Mouse (Mus musculus): ENCODE measurements around the gene Atg101. TPM values are rescaled to one million over a fixed set of nuclear protein-coding genes. Genes with fewer than 3 reads are reported as not detected.

Gene Atg101
- total RNA-seq, 1 experiment from 2014 or later = 59.4 TPM

DNA sequence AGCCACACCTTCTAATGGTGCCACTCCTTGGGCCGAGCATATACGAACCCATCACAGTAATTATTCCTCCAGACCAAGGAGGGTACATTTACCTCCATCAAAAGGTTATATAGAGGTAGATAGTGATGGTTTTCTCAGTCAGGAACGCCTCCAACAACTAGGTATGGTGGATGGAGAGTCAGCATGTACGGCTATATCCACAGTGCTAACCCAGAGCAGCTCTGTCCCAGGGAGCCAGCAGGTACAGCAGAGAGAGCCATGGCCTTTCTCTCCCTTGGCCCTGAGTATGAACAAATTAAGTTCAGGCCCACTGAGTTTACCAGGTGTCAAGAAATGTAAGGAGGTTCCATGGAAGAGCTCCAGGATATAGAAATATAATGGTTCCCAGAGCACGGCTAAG, 32.1 kb upstream of the Atg101 start:
- ATAC-seq (replicated peaks in 1 of 2; ENCODE audit: insufficient read depth in 1 of 2, low FRiP score in 2 of 2, low TSS enrichment in 1 of 2, low read depth in 1 of 2, poor library complexity in 2 of 2, severe bottlenecking in 2 of 2) = no peak

DNA sequence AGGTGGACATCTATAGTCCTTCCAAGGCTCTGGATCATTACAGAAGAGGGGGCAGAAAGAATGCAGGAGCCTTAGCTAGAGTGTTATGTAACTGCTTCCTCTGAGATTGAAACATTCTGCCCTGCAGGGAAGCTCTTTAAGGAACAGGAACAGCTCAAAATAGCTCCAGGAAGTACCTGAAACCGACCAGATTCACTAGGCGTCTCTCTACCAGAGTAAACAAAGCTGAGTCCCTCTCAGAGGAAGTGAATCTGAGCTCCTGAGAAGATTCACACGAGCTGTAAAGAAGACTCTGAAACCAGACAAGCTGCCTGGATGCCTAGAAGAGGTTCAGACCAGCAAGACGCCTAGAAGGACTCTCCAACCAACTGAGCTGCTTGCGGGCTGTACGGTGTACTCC, 31.5 kb upstream of the Atg101 start:
- ATAC-seq (replicated peaks in 1 of 2; ENCODE audit: insufficient read depth in 1 of 2, low FRiP score in 2 of 2, low TSS enrichment in 1 of 2, low read depth in 1 of 2, poor library complexity in 2 of 2, severe bottlenecking in 2 of 2) = no peak

DNA sequence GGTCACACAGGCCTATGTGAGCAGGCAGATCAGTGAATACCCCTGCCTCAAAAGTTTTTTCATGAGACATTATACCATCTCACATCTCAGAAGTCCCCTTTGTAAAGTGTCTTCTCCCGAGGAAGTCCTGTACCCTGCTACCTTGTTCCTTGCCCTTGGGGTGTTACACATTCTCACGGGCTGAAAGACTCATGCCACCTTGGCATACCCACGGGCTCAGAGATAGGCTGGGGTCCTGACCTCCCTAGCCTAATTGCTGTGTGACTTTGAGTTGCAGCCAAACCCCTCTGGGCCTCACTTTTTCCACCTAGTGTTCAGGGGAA, 30.5 kb upstream of the Atg101 start:
- no peak for ATAC-seq (replicated peaks in 1 of 2; ENCODE audit: insufficient read depth in 1 of 2, low FRiP score in 2 of 2, low TSS enrichment in 1 of 2, low read depth in 1 of 2, poor library complexity in 2 of 2, severe bottlenecking in 2 of 2)

DNA sequence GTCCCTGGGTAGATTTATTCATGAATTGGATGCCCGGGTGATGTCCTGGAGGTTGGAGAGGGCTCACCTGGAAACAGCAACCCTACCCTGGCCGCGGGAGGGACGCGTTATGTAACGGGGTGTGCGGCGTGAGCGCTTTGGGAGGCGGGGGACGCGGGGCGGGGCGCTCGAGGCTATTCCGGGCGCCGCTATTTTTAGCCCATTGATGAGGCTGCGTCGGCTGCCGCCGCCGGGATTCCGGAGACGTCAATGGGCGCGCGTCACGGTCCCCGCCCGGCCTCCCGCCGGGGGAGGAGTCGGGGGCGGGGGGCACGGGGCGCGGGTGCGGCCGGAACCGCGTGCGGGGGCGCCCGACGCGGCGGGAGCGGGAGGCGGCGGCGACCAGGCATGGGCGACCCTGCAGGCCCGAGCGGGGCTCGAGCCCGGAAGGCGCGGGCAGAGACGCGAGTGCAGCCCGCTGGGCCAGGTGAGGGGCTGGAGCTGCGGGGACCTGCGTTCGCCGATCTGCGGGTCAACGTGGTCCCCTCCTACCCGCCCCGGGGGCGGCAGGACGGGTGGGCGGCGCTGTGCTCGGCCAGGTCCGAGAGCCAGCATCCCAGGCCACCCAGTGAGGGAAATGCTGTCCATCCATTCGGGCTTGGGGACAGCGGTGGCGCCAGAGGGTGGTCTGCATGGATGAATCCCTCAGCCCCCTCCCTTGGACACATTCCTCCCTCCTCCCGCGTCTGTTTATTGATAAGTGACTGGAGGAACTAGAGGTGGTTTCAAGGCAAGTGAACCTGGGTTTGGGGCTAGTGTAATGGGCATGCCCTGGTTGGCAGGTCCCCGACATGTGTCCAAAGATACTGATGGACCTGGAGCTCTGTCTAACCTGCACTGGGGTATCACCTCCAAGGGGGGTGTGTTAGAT, 29.9 kb upstream of the Atg101 start, which contains the start of gene Nr4a1:
Gene Nr4a1 (plus strand): TSS at position 384 of the 910 bp plus-strand sequence.
- peak; percentile 24 to 43; a peak in 2 of 4 replicates for ATAC-seq (replicated peaks in 1 of 2; ENCODE audit: insufficient read depth in 1 of 2, low FRiP score in 2 of 2, low TSS enrichment in 1 of 2, low read depth in 1 of 2, poor library complexity in 2 of 2, severe bottlenecking in 2 of 2)

DNA sequence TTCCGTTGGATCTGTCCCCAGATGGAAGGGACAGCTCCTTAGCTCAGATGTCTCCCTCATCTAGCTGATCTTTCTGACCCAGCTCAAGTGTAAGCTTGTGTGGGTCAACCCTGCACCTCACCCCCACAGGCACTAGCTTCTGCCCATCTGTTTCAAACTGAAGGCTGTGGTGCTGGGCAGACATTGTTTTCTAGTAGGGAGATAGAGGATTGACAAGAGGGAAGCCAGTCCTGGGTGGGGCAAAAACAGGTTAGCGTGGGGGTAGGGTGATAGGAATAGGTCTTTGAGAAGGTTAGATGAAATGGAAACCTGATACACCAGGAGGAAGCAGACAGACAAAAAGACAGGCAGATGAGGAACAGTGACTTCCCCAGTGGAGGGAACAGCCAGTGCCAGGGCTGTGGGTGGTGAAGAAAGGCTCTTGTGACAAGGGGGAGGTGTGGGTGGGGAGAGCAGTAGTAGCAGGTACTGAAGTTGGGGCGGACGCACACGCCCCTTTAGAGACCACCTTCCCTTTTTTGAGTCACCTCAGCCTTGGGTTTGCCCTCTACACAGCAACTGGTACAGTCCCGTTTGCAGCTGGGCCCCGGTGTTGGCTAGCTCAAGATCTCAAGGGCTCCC, 28.1 kb upstream of the Atg101 start:
- ATAC-seq (replicated peaks in 1 of 2; ENCODE audit: insufficient read depth in 1 of 2, low FRiP score in 2 of 2, low TSS enrichment in 1 of 2, low read depth in 1 of 2, poor library complexity in 2 of 2, severe bottlenecking in 2 of 2) = peak; percentile 8 to 33; a peak in 1 of 4 replicates

DNA sequence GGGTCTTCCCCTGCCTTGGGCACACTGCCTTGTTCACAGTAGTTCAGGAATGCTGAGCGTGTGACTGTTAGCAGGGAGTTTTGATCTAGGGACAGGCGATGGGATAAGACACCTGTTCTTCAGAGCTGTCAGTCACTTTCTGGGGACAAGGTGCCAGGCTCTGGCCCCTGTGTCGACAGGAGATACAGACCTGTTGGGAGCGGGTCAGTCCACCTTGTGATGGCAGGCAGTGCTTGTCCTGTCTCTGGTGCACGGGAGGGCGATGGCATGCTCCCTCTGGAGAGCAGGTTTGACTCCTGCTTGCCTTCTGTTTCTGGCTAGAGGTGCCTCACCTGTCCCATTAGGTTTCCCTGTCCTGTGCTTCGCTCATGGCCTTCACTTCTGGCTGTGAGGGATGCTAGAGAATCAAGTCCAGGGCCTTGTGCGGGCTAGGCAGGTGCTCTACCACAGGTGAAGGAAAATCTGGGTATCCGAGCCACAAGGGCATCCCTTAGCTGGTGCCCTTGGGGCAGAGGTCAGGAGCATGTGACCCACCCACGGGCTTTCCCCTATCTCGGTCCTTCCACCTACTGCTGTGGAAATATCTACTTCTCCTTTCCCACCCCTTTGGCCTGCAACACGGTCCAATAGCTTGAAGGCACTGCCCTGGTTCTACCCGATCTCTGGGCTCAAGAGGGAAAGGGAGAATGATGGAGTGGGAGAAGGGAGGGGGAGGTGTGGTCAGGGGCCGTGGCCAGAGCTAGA, 27.4 kb upstream of the Atg101 start:
- peak in 1 of 2 experiments; percentile 12; a peak in 1 of 4 replicates for ATAC-seq (replicated peaks in 1 of 2; ENCODE audit: insufficient read depth in 1 of 2, low FRiP score in 2 of 2, low TSS enrichment in 1 of 2, low read depth in 1 of 2, poor library complexity in 2 of 2, severe bottlenecking in 2 of 2)

DNA sequence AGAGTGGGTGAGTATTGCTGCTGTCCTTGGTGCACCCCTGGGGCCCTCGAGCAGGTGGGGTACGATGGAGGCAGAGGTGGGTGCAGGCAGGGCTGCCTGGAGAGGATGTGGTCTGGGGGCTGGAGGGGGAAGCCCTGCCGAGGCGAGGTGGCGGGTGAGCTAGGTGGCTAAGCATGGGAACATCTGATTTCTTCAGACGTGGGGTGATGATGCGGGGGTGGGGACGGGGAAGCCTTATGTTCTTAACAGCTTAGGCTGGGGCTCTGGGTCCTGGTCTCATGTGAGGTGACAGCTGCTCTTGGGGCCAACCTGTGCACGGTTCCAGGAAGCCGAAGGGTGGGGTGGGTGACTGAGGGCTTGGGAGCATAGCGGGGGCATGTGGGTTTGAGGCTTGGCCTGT, 25.7 kb upstream of the Atg101 start:
- ATAC-seq (replicated peaks in 1 of 2; ENCODE audit: insufficient read depth in 1 of 2, low FRiP score in 2 of 2, low TSS enrichment in 1 of 2, low read depth in 1 of 2, poor library complexity in 2 of 2, severe bottlenecking in 2 of 2) = peak; percentile 14 to 26; a peak in 3 of 4 replicates

DNA sequence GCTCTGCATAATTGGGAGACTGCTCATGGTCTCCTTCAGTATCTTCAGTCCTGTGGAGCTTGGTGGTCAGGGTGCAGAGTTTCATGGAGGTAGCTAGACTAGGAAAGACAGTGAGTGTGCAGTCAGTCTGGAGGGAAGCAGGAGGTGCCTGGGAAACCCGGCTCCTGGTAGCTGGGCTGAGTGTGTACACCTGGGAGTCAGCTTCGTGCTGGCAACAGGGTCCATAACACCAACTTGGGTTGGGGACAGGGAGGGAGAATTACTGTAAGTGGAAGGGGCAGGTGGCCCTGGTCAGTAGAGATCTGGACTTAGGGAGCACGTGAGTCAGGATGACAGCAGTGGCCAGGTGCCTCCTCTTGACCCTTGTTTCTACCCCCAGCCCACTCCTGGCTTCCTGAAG, 24.1 kb upstream of the Atg101 start:
- no peak for ATAC-seq (replicated peaks in 1 of 2; ENCODE audit: insufficient read depth in 1 of 2, low FRiP score in 2 of 2, low TSS enrichment in 1 of 2, low read depth in 1 of 2, poor library complexity in 2 of 2, severe bottlenecking in 2 of 2)

DNA sequence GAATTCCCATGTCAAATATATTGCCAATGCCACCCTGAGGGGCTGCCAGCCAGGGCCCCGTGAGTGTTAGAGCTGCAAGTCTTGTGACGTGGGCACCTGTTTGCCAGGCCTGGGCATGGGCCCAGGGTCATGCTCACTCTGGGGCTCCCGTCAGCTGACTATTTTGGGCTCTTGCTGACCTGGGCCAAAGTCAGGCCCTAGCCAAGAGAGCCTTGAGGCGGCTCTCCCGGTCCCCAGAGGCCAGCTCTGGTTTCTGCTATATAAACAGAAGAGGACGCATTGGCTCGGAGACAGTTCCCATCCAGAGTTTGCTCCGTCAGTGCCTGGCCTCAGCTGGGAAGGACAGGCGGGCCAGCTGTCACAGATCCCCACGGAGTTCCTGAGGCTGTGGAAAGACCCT, 23.7 kb upstream of the Atg101 start:
- no peak for ATAC-seq (replicated peaks in 1 of 2; ENCODE audit: insufficient read depth in 1 of 2, low FRiP score in 2 of 2, low TSS enrichment in 1 of 2, low read depth in 1 of 2, poor library complexity in 2 of 2, severe bottlenecking in 2 of 2)

DNA sequence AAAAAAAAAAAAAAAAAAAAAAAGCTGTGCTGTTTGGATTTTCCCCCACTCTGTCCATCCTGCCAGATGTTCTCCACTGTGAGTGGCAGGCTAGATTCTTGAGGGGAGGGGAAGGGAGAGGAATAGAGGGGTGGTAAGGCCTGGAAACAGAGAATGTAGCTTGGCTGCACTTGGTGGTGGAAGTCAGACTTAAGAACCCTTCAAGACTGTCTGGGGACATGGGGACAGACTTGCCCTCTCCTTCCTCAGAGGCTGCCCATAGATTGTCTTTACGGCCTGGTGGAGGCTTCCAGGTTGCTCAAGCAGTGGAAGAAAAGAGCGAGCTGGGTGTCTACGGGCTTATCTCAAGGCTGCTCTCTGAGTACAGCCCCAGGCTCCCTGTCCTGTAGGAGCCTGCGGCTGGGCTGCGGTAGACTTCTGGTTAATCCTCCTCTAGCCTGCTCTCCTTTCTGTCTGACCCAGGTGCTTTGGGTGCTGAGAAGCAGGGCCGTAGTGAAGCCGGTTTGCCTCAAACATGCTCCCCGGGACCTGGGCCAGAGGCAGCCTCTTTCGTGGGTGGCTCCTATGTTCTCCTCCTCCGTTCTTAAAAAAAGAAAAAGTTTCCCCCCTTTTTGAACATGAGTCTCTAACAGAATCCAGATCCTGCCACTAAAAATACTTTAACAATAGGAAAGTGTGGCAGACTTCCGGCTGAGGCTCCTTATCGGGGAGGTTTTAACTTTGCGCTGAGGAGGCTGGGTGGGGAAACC, 23.0 kb upstream of the Atg101 start:
- no peak for ATAC-seq (replicated peaks in 1 of 2; ENCODE audit: insufficient read depth in 1 of 2, low FRiP score in 2 of 2, low TSS enrichment in 1 of 2, low read depth in 1 of 2, poor library complexity in 2 of 2, severe bottlenecking in 2 of 2)

DNA sequence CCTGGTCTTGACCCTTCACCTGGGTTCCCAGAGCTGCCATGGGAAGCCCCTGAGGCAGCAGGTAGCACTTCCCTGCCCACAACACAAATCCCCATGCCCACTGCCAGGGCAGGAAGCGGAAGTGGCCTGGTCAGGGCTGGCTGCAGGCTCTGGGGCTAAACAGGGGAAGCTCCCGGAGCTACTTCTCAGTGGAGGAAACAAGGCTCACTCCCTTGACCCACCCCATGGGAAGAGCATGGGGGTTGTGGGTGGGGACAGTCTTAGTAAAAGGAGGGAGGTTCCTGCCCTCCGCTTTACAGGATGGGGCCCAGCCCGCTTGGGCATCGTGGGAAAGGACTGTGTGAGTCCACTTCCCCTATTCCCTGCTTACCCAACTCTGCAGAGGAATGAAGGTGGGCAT, 21.6 kb upstream of the Atg101 start:
- peak; percentile 19 to 29 for ATAC-seq (replicated peaks in 1 of 2; ENCODE audit: insufficient read depth in 1 of 2, low FRiP score in 2 of 2, low TSS enrichment in 1 of 2, low read depth in 1 of 2, poor library complexity in 2 of 2, severe bottlenecking in 2 of 2)

DNA sequence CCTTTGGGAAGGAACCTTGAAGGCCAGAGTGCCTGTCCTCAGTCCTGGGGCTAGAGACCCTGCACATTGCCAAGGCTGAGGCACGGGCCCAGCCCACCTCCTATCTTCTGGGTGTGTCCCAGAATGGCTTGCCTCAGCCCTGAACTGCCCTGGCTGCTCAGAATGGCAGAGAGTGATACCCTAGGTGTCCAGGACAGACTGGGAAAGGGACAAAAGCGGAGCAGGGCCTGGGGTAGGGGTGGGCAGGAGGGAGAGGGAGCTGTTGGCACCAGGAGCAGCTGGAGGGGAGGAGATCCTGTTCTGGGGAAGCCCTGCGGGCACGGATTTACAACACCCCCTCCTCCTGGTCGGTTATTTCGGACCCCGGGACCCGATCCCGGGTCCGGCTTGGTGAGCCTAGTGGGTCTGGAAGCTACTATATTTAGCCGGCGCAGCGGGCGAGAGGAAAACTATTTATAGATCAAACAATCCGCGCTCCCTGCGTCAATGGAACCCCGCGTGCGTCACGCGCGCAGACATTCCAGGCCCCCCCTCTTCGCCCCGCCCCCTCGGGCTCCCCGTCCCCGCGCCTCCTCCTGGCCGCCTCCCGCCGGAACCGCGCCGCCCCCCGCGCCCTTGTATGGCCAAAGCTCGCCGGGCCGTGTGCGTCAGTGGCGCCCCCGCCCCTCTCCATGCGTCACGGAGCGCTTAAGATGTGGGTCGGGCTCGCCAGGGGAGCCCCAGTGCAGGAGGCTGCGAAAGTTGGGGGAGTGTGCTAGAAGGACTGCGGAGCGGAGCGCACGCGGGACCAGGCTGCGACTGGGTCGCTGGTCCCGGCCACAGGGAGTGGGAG, 17.7 kb upstream of the Atg101 start:
- peak; percentile 61 to 70 for ATAC-seq (replicated peaks in 1 of 2; ENCODE audit: insufficient read depth in 1 of 2, low FRiP score in 2 of 2, low TSS enrichment in 1 of 2, low read depth in 1 of 2, poor library complexity in 2 of 2, severe bottlenecking in 2 of 2)

DNA sequence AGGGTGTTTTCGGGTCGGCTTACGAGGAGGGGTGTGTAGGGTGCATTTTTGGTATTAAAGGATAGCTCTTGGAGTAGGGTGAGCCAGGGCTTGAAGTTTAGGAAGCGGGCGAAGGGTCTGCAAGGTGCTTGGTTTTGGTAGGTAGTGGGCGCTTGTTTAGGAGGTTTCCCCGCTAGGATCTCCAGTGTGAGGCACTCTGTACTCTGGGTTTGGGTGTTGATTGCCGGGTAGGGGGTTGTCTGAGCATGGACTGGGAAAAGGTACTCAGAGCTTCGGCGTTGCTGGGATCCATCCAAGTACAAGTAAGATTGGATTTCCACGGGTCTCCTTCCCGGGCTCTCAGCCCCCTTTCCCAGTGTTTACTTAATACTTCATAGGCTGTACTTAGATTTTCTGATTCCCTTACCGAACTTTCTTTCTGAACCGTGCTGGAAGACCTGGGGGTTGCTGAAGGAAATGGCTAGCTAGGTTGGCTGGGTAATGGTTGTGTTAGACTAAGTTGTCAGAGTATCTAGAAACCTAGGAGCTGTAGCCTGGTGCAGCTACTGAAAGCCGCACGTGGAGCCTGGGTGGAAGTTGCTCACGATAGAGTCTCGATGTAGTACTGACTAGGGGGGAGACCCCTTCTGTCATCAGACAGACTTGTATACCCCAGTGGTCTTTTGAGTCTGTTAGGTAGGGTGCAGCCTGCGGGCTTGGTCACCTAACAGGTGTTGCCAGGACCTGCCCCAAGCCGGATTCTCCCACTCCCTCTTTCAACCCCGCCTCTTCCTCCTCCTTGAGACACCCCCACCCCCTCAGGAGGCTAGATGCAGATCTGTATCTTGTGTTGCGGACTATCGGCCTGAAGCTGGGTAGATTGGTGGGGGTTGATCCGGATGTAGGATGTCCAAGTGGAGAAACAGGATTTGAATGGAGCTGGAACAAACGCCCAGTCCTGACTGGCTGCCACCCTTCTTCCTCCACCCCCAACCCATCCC, 16.7 kb upstream of the Atg101 start:
- ATAC-seq (replicated peaks in 1 of 2; ENCODE audit: insufficient read depth in 1 of 2, low FRiP score in 2 of 2, low TSS enrichment in 1 of 2, low read depth in 1 of 2, poor library complexity in 2 of 2, severe bottlenecking in 2 of 2) = no peak

DNA sequence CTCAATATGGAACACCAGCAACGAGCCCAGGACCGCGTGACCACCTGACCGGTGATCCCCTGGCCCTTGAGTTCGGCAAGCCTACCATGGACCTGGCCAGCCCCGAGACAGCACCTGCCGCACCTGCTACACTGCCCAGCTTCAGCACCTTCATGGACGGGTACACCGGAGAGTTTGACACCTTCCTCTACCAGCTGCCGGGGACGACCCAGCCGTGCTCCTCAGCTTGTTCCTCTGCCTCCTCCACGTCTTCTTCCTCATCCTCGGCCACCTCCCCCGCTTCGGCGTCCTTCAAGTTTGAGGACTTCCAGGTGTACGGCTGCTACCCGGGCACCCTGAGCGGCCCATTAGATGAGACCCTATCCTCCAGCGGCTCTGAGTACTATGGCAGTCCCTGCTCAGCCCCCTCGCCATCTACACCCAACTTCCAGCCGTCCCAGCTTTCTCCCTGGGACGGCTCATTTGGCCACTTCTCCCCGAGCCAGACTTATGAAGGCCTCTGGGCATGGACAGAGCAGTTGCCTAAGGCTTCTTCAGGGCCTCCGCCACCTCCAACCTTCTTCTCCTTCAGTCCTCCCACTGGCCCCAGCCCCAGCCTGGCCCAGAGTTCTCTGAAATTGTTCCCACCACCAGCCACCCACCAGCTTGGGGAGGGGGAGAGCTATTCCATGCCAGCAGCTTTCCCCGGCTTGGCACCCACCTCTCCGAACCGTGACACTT, 13.8 kb upstream of the Atg101 start:
- ATAC-seq (replicated peaks in 1 of 2; ENCODE audit: insufficient read depth in 1 of 2, low FRiP score in 2 of 2, low TSS enrichment in 1 of 2, low read depth in 1 of 2, poor library complexity in 2 of 2, severe bottlenecking in 2 of 2) = no peak

DNA sequence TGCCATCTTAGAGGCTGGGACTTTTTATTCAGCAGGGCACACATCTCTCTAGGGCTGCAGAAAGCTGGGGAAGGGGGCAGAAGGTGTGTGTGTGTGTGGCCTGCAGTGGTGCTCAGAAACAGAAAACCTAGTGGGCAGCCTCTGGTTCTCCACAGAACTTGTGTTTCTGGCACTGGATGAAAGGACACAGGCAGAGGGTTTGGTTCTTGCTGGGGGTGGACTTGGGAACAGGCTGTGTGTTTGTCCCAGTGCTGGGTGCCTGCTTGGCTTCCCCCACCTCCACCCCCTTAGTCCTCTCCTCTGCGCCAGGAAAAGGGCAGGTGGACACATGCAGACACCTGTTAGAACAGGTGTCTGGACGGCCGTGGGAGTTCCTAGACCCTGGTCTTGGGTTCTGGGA, 13.0 kb upstream of the Atg101 start:
- ATAC-seq (replicated peaks in 1 of 2; ENCODE audit: insufficient read depth in 1 of 2, low FRiP score in 2 of 2, low TSS enrichment in 1 of 2, low read depth in 1 of 2, poor library complexity in 2 of 2, severe bottlenecking in 2 of 2) = no peak
